Mouse (Mus musculus) left cerebral cortex, postnatal 25 days (tissue): ENCODE measurements around the gene Abhd14b. TPM values are rescaled to one million over a fixed set of nuclear protein-coding genes. Genes with fewer than 3 reads are reported as not detected.
"Not testable (repeated sequence)": the region's sequence is repeated elsewhere in the genome, so short reads cannot be mapped to it uniquely, and the experiment has no call there.

Source experiments
- DNase-seq, 2 experiments: peaks; one replicate each; pipeline ENCODE4 v3.0.0; 2022; ENCODE audit warnings: low spot score in 2 of 2, mixed read lengths in 1 of 2
- intact Hi-C: fragments of 180-260 bp; cut with DNase I; formaldehyde crosslinking; loops from one replicate; pipeline ENCODE4 v1.15.1; 2025
- total RNA-seq, 2 experiments: library from RNA; stranded (reverse); gene quantifications; 2 replicates each; pipeline ENCODE4 v1.2.3; 2021

Abhd14b gene
- total RNA-seq, 2 experiments from 2014 or later = 8.3 to 9.7 TPM

- intact Hi-C loops = no loop called here
- peak in 1 of 2 experiments; percentile 59 for DNase-seq
These were observed 24.6 kb downstream of the Abhd14b start for GRCm38 (mm10) chr9:106471892-106472291.

GRCm38 (mm10) chr9:106472321-106472720 is 25.1 kb downstream of the Abhd14b start:
- DNase-seq = no peak
- intact Hi-C loops = no loop called here

- intact Hi-C loops = no loop called here
- DNase-seq = no peak
These were observed 26.0 kb downstream of the Abhd14b start for GRCm38 (mm10) chr9:106473081-106473752.

GRCm38 (mm10) chr9:106473753-106474105 is 26.5 kb downstream of the Abhd14b start:
- intact Hi-C loops = no loop called here
- DNase-seq = no peak

GRCm38 (mm10) chr9:106474456-106474855 is 27.2 kb downstream of the Abhd14b start:
- intact Hi-C loops = no loop called here
- no peak for DNase-seq

- intact Hi-C loops = loop anchor here (5.0 kb wide), 1 partner anchor 108 kb away; the partner anchor contains the start of gene Dusp7
- DNase-seq = no peak
These were observed 27.8 kb downstream of the Abhd14b start for GRCm38 (mm10) chr9:106475046-106475445.

GRCm38 (mm10) chr9:106475663-106476001 is 28.4 kb downstream of the Abhd14b start, which contains the start of gene Rrp9:
Gene Rrp9 (plus strand): TSS chr9:106475963.
- no peak for DNase-seq

GRCm38 (mm10) chr9:106476002-106476923 is 29.0 kb downstream of the Abhd14b start:
- intact Hi-C loops = loop anchor here (2.0 to 5.0 kb wide), 4 partner anchors 27 to 187 kb away; partner anchors contain the start of genes Dusp7 and Rpl29
- no peak for DNase-seq

More at GRCm38 (mm10) chr9:106475663-106476001, 28.4 kb downstream of the Abhd14b start, which contains the start of gene Rrp9:
- intact Hi-C loops = loop anchor here (2.0 to 5.0 kb wide), 4 partner anchors 27 to 187 kb away; partner anchors contain the start of genes Dusp7 and Rpl29

- DNase-seq = peak; percentile 99 to 100
- intact Hi-C loops = loop anchor here (2.0 to 5.0 kb wide), 4 partner anchors 28 to 188 kb away; partner anchors contain the start of genes Dusp7 and Rpl29
These were observed 29.7 kb downstream of the Abhd14b start, which contains the start of gene Parp3 for GRCm38 (mm10) chr9:106476924-106477484. Gene Parp3 (minus strand): TSS chr9:106476949.

GRCm38 (mm10) chr9:106477649-106478048 is 30.4 kb downstream of the Abhd14b start:
- no peak for DNase-seq
- intact Hi-C loops = loop anchor here (2.0 to 5.0 kb wide), 4 partner anchors 29 to 189 kb away; partner anchors contain the start of genes Dusp7 and Rpl29

GRCm38 (mm10) chr9:106478101-106478500 is 30.8 kb downstream of the Abhd14b start:
- intact Hi-C loops = loop anchor here (5.0 kb wide), 1 partner anchor 111 kb away; the partner anchor contains the start of gene Dusp7
- no peak for DNase-seq

- no peak for DNase-seq
- intact Hi-C loops = no loop called here
These were observed 33.3 kb downstream of the Abhd14b start for GRCm38 (mm10) chr9:106480541-106480940.

GRCm38 (mm10) chr9:106481075-106481474 is 33.8 kb downstream of the Abhd14b start:
- intact Hi-C loops = no loop called here

GRCm38 (mm10) chr9:106481676-106482075 is 34.4 kb downstream of the Abhd14b start:
- intact Hi-C loops = no loop called here
- DNase-seq = no peak

More at GRCm38 (mm10) chr9:106481075-106481474, 33.8 kb downstream of the Abhd14b start:
- DNase-seq = no peak

GRCm38 (mm10) chr9:106482578-106483115 is 35.4 kb downstream of the Abhd14b start:
- intact Hi-C loops = no loop called here
- no peak for DNase-seq

- intact Hi-C loops = no loop called here
- DNase-seq = no peak
These were observed 35.9 kb downstream of the Abhd14b start for GRCm38 (mm10) chr9:106483136-106483535.

- DNase-seq = no peak
- intact Hi-C loops = no loop called here
These were observed 36.3 kb downstream of the Abhd14b start for GRCm38 (mm10) chr9:106483606-106484005.

- intact Hi-C loops = no loop called here
- no peak for DNase-seq
These were observed 37.8 kb downstream of the Abhd14b start for GRCm38 (mm10) chr9:106485076-106485475.

GRCm38 (mm10) chr9:106487602-106488001 is 40.3 kb downstream of the Abhd14b start:
- DNase-seq = not testable (repeated sequence)

More at GRCm38 (mm10) chr9:106487602-106488001, 40.3 kb downstream of the Abhd14b start:
- intact Hi-C loops = not testable (repeated sequence)
